Mouse (Mus musculus) embryonic facial prominence, embryonic 13.5 days (tissue): ENCODE results near the gene Fam19a5. TPM values are rescaled to one million over a fixed set of nuclear protein-coding genes. Genes with fewer than 3 reads are reported as not detected.

Experiments used
- ATAC-seq: fragments of 200-750 bp; cut with Nextera tagmentation; 2 replicates; pipeline ENCODE4 v1.8.0; 2017; ENCODE audit warnings: low read depth; ENCODE audit not compliant: insufficient number of reproducible peaks, insufficient read depth, low FRiP score, low TSS enrichment
- H3K27ac ChIP-seq: fragments of 300-500 bp; sonication (generic); 2 replicates; pipeline ENCODE4 v1.5.1; 2015; ENCODE audit warnings: moderate library complexity, mild to moderate bottlenecking, inconsistent platforms
- H3K27me3 ChIP-seq: fragments of 300-500 bp; sonication (generic); 2 replicates; pipeline ENCODE4 v1.6.1; 2015; ENCODE audit warnings: mild to moderate bottlenecking, inconsistent platforms
- H3K36me3 ChIP-seq: fragments of 300-500 bp; sonication (generic); 2 replicates; pipeline ENCODE4 v1.6.1; 2015; ENCODE audit warnings: mild to moderate bottlenecking, inconsistent platforms
- H3K4me1 ChIP-seq: fragments of 300-500 bp; sonication (generic); 2 replicates; pipeline ENCODE4 v1.6.1; 2015; ENCODE audit warnings: inconsistent platforms
- H3K4me2 ChIP-seq: fragments of 300-500 bp; sonication (generic); 2 replicates; pipeline ENCODE4 v1.6.1; 2015; ENCODE audit warnings: moderate library complexity, mild to moderate bottlenecking, inconsistent platforms
- H3K4me3 ChIP-seq: fragments of 300-500 bp; sonication (generic); 2 replicates; pipeline ENCODE4 v1.5.1; 2015; ENCODE audit warnings: mild to moderate bottlenecking, inconsistent platforms
- H3K9ac ChIP-seq: fragments of 300-500 bp; sonication (generic); 2 replicates; pipeline ENCODE4 v1.6.1; 2015; ENCODE audit warnings: mild to moderate bottlenecking, inconsistent platforms
- H3K9me3 ChIP-seq: fragments of 300-500 bp; sonication (generic); 2 replicates; pipeline ENCODE4 v1.6.1; 2016; ENCODE audit warnings: inconsistent platforms
- WGBS: fragments of 180-500 bp; shearing (Covaris S2); methylation state at CpG from one replicate; pipeline ENCODE4 v1.1.7; 2015; ENCODE audit warnings: mixed read lengths; 5-methylcytosine and 5-hydroxymethylcytosine counted together
- polyA plus RNA-seq: library from polyadenylated mRNA; unstranded; fragments of >200 nt; fragmentation: Nextera tagmentation; extraction: Ambion mirVana; gene quantifications from 2 replicates; pipeline ENCODE4 v1.2.1, GENCODE M21; 2015

The Fam19a5 gene
- polyA plus RNA-seq, 1 experiment from 2014 or later, result 4.1 TPM

DNA sequence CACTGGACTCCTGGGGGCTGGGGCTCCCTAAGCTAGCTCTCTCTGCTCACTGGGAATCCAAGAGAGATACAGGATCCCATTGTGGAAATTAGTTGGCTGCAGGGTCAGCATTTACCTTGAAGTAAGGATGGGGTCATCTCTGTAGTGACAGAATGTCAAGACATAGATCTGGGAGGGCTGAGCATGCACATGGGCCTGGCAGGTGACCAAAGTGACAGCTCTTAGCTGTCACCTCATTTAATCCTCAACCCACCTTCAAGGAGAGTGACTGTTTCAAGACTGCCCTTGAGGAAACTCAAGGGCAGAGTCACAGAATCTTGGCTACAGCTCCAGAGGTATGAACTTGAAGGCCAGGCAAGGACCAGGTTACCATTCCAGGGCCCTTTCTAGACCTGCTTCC, 93.1 kb downstream of the Fam19a5 start:
- no peak for ATAC-seq

DNA sequence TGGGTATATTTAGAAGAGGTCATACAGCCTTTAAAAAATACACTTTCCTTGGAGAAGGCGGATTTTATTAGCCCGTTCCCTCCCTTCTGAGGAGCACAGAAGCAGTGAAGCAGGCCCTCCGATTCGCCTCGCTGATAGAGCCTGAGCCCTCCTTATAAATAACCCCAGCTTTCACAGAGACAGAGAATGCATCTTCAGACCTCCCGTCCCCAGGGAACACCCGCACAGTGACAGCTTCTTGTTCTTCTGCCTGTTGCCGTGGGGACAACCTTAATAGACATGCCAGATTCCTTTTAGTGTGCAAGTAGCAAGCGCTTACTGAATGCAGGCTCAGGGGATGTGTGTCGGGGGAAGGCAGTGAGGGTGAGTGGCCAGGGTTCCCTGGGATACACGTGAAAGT, 94.2 kb downstream of the Fam19a5 start:
- 81% methylated on average over 11 of the region's 11 CpGs for WGBS
- H3K36me3 ChIP-seq, result no peaks in the 10 kb centered on the region
- H3K27me3 ChIP-seq, result no peaks in the 10 kb centered on the region
- H3K9me3 ChIP-seq, result no peaks in the 10 kb centered on the region
- no peak overlapping the region for H3K27ac ChIP-seq
- H3K4me3 ChIP-seq, result no peak overlapping the region
- H3K9ac ChIP-seq, result no peak overlapping the region
- H3K4me2 ChIP-seq, result no peak overlapping the region
- ATAC-seq, result no peak
- H3K4me1 ChIP-seq, result no peaks in the 10 kb centered on the region

More for the DNA sequence above, 93.1 kb downstream of the Fam19a5 start:
- Histone ChIP-seq H3K9ac (no peak overlapping the region), H3K27ac (no peak overlapping the region), H3K4me2 (no peak overlapping the region), H3K27me3 (no peaks in the 10 kb centered on the region), H3K4me3 (no peak overlapping the region), H3K36me3 (no peaks in the 10 kb centered on the region), H3K9me3 (no peaks in the 10 kb centered on the region), H3K4me1 (no peaks in the 10 kb centered on the region)

DNA sequence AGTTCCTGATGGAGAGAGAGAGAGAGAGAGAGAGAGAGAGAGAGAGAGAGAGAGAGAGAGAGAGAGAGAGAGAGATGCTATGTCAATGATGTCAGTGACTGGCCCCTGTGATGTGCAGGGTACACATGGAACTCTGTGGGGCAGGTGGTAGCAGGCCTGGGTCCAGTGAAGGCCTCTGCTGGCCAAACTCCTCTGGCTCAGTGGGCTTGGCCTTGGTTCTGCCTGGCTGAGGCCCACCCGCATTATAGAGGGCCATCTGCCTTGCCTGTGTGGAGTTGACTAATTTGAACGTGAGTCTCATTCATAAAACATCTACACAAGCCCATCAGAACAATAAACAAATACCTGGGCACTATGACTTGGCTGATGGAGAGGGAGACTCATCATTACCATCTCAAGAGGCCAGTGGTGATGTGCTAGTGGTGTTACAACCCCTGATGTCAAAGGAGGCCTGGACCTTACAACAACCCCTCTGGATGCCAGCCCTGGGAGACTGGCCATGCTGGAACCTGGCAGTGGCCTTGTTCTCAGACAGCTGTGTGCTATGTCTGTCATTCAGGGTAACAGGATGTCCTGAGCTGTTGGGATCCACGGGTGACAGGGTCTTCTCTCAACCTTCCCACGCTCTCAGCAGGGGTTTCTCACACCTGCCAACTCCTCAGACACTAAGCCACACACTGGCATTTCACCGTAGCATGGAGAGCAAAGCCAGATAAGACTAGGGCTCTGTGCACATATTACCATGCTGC, 102.4 kb downstream of the Fam19a5 start:
- Histone ChIP-seq H3K36me3 (no peaks in the 10 kb centered on the region), H3K4me2 (no peak overlapping the region), H3K9me3 (no peaks in the 10 kb centered on the region), H3K4me1 (no peaks in the 10 kb centered on the region), H3K4me3 (no peak overlapping the region), H3K9ac (no peak overlapping the region), H3K27me3 (no peaks in the 10 kb centered on the region), H3K27ac (no peak overlapping the region)
- ATAC-seq, result no peak
- WGBS, result 78% methylated on average over 5 of the region's 5 CpGs

DNA sequence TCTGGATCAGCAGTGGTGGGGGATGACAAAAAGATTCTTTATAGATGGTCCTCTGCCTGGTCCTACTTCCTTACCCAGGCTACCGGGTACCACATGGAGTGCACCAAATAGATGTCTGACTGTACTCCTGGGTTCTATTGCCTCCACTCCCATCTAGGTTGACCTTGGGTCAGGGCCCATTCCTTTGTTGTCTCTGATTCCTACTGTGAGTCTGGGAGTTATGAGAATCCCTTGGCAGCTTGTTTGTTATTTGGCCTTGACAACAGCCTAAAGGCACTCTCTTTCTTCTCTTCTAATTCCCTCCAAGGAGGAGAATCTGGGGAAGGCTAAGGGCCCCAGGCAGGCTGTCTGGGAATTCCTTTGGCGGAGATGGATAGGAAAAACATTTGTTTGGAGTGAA, 105.6 kb downstream of the Fam19a5 start:
- H3K9me3 ChIP-seq, result no peaks in the 10 kb centered on the region
- H3K36me3 ChIP-seq, result no peaks in the 10 kb centered on the region
- H3K4me3 ChIP-seq, result no peak overlapping the region
- no peak overlapping the region for H3K4me2 ChIP-seq
- ATAC-seq, result no peak
- no peak overlapping the region for H3K9ac ChIP-seq
- no peaks in the 10 kb centered on the region for H3K4me1 ChIP-seq
- WGBS, result 82% methylated on average over 2 of the region's 2 CpGs
- no peaks in the 10 kb centered on the region for H3K27me3 ChIP-seq
- no peak overlapping the region for H3K27ac ChIP-seq

DNA sequence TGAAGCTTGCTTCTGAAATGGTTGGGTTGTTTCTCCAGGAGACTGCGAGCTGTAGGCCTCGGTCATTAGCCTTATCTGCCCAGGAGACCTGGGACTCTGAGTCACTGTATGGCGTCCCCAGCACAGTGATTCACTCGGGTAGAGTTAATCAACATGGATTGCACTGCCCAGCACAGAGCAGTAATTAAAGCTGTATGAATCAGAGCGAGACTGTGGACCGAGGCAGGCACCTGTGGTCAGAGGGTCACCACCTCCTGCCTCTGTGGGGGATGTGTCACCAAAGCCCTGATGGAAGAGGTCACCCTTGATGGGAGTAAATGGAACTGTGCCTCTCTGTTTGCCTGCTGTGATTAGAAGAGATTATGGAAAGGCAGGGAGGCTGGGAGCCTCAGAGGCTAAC, 110.5 kb downstream of the Fam19a5 start:
- Histone ChIP-seq H3K27ac (no peak overlapping the region), H3K36me3 (no peaks in the 10 kb centered on the region), H3K4me3 (no peak overlapping the region), H3K9me3 (no peaks in the 10 kb centered on the region), H3K9ac (no peak overlapping the region), H3K4me2 (no peak overlapping the region), H3K27me3 (no peaks in the 10 kb centered on the region), H3K4me1 (0 out of 2 replicates have a peak, but pooled peaks cover 3% of the 10 kb centered on the region)
- ATAC-seq, result no peak
- WGBS, result 80% methylated on average over 6 of the region's 6 CpGs

DNA sequence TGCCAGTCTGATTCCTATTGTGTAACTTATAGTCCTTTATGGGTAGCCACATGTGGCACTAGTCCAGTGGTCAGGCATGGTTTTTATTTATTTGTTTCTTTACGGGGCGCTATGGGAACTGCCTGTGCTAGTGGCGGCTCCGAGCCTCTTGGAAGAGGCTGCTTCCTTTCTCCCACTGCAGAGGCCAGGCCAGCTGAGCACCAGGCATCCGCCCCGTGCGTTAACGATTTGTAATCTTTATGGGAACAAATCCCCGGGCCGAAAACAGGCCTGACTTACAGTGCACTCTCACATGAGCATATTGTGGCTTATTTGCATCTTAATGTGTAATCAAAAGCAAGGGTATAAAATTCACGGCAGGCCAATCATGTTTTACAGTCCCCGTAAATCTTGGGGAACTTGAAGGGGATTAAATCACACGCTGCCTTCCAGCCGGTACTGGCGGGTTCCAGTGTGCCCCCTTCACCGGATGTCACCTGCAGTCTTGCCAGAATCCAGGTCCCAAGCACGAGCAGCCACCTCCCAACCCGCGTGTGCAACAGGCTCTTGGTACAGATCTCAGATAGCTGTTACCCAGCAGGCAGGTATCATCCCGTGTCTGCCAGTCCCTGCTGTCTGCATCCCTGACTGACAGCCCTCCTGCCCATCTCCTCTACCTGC, 112.5 kb downstream of the Fam19a5 start:
- Histone ChIP-seq H3K4me1 (0 out of 2 replicates have a peak, but pooled peaks cover 3% of the 10 kb centered on the region), H3K9ac (no peak overlapping the region), H3K36me3 (no peaks in the 10 kb centered on the region), H3K4me2 (no peak overlapping the region), H3K4me3 (no peak overlapping the region), H3K9me3 (no peaks in the 10 kb centered on the region), H3K27me3 (no peaks in the 10 kb centered on the region), H3K27ac (no peak overlapping the region)
- ATAC-seq, result no peak
- WGBS, result 71% methylated on average over 20 of the region's 20 CpGs

DNA sequence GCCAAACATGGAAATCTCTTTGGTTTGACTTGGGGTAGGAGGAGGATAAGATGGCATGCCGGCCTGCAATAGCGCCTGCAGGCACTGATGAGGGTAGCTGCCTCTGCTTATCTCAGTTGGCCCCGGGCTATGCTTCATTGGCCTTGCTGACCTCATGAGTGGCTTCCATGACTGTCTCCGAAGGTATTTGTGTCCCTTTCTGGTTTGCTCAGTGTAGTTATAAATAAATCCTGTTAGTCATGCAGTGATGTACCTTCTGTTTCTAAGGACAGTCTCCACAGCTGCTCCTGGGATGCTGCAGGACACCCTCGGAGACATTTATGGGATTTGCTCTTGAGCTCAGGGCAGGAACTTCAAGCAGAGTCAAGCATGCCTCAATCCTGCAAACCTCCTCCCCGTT, 115.6 kb downstream of the Fam19a5 start:
- 85% methylated on average over 6 of the region's 6 CpGs for WGBS

DNA sequence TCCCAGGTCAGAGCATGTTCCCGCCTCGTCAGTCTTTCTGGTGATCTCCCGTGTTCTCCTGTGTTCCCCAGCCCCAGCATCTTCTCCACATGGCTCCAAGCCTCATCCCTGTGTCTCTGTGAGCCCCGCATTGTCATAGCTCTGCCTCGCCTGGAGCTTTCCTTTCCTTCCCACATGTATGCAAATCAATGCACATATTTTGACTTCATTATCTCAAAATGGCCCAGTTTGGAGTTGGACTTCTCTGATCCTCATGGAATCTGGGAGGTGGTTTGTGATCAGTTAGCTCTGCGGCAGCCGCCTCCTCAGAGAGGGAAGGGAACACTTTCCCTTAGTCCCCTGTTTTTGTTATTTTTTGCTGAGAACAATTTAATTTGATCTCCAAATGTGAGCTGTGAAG, 117.9 kb downstream of the Fam19a5 start:
- Histone ChIP-seq H3K9ac (no peak overlapping the region), H3K27me3 (no peaks in the 10 kb centered on the region), H3K4me1 (no peaks in the 10 kb centered on the region), H3K27ac (no peak overlapping the region), H3K9me3 (no peaks in the 10 kb centered on the region), H3K4me3 (no peak overlapping the region), H3K4me2 (no peak overlapping the region), H3K36me3 (no peaks in the 10 kb centered on the region)
- no peak for ATAC-seq
- WGBS, result 87% methylated on average over 7 of the region's 7 CpGs

More for the DNA sequence above, 115.6 kb downstream of the Fam19a5 start:
- H3K36me3 ChIP-seq, result no peaks in the 10 kb centered on the region
- H3K4me2 ChIP-seq, result no peak overlapping the region
- H3K9ac ChIP-seq, result no peak overlapping the region
- ATAC-seq, result no peak
- H3K27ac ChIP-seq, result no peak overlapping the region
- no peak overlapping the region for H3K4me3 ChIP-seq
- H3K9me3 ChIP-seq, result no peaks in the 10 kb centered on the region
- 0 out of 2 replicates have a peak, but pooled peaks cover 3% of the 10 kb centered on the region for H3K4me1 ChIP-seq
- no peaks in the 10 kb centered on the region for H3K27me3 ChIP-seq

DNA sequence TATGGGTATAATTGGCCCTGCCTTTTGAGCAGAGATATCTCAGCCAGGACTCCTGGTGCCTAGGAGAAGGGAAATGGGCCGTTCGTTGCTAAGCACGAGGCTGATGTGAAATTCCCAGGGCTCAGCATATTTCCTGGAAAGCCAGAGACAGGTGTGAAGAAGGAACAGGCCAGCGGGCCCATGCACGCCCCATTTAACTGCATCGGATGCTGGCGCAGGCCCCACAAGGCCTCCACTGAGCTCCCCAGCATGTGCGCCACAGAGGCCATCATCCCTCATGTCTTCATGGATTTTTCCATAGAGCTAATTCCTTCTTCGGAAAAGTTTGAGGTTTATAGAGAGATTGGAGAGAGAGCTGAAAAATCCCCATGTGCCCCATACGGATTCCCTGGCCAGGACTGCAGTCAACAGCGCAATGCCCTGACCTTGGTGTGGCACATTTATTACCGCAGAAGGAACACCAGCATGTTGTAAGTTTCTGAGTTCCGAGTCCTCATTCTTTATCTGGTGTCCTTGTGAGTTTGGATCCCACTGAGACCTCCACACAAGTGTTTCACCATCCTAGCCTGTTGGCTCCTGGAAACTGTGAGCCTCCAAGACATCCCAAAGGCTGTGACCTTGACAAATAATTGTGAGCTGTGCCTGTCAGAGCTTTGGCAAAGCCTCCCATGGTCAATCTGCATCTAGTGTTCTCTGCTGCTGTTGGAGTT, 122.1 kb downstream of the Fam19a5 start:
- ATAC-seq, result no peak
- Histone ChIP-seq H3K9ac (no peak overlapping the region), H3K4me1 (0 out of 2 replicates have a peak, but pooled peaks cover 3% of the 10 kb centered on the region), H3K4me3 (no peak overlapping the region), H3K27me3 (no peaks in the 10 kb centered on the region), H3K9me3 (no peaks in the 10 kb centered on the region), H3K4me2 (no peak overlapping the region), H3K27ac (no peak overlapping the region), H3K36me3 (no peaks in the 10 kb centered on the region)
- 92% methylated on average over 13 of the region's 13 CpGs for WGBS

DNA sequence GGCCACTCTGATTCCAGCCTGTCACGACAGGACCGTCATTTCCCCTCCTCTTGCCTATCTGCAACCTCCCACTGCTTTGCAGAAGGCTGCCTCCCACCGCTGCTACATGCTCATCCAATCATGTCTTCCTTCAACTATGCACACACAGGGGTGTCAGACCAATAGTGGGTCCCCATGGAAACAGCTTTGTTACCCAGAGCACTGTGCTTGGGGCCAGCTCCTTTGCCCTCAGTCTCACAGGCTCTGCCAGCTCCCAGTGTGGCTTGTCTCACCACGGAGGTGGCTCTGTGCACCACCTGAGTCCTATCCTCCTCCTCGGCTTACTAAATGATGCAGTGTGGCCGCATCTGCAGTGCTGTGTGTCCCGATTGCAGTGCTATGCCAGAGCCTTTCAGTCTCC, 123.3 kb downstream of the Fam19a5 start:
- Histone ChIP-seq H3K4me2 (no peak overlapping the region), H3K27me3 (no peaks in the 10 kb centered on the region), H3K4me3 (no peak overlapping the region), H3K4me1 (0 out of 2 replicates have a peak, but pooled peaks cover 3% of the 10 kb centered on the region), H3K9me3 (no peaks in the 10 kb centered on the region), H3K9ac (no peak overlapping the region), H3K27ac (no peak overlapping the region), H3K36me3 (no peaks in the 10 kb centered on the region)
- 87% methylated on average over 7 of the region's 7 CpGs for WGBS
- ATAC-seq, result no peak

DNA sequence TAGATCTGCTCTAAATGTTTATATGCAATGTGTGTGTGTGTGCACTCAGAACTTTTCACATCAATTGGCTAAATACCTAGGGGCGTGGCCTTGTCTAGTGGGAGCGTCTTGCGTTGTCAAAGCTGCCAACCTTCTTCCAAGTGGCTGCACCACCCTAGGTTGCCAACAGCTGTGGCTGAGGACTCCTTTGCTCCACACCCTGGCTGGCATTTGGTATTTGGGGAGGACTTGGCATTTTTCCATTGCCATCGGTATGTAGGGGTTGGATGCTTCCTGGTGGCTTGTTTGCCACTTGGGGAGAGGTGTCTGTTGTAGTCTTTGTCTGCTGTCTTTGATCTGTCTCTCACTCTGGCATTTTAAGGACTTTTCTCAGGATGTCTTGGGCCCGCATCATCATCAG, 124.0 kb downstream of the Fam19a5 start:
- Histone ChIP-seq H3K4me1 (0 out of 2 replicates have a peak, but pooled peaks cover 3% of the 10 kb centered on the region), H3K9me3 (no peaks in the 10 kb centered on the region), H3K36me3 (no peaks in the 10 kb centered on the region), H3K27ac (no peak overlapping the region), H3K4me2 (no peak overlapping the region), H3K9ac (no peak overlapping the region), H3K4me3 (no peak overlapping the region), H3K27me3 (no peaks in the 10 kb centered on the region)
- no peak for ATAC-seq
- WGBS, result 71% methylated on average over 5 of the region's 5 CpGs
